Mouse (Mus musculus) C2C12 (cell line): ENCODE data around the gene Gm20403.

Experiments
- CEBPB ChIP-seq: IDR thresholded peaks from one replicate; pipeline ENCODE4 v1.6.1; 2011; ENCODE audit warnings: low read depth, mild to moderate bottlenecking, control low read depth, moderate library complexity
- CTCF ChIP-seq: IDR thresholded peaks from one replicate; pipeline ENCODE4 v1.5.1; 2011; ENCODE audit not compliant: control insufficient read depth, insufficient read depth, insufficient read length
- MAX ChIP-seq: IDR thresholded peaks from one replicate; pipeline ENCODE4 v1.6.1; 2011; ENCODE audit warnings: mild to moderate bottlenecking, control low read depth
- MYOG ChIP-seq: IDR thresholded peaks from one replicate; pipeline ENCODE4 v1.6.1; 2011; ENCODE audit not compliant: control insufficient read depth, insufficient read length; ENCODE audit errors: extremely low read depth

DNA sequence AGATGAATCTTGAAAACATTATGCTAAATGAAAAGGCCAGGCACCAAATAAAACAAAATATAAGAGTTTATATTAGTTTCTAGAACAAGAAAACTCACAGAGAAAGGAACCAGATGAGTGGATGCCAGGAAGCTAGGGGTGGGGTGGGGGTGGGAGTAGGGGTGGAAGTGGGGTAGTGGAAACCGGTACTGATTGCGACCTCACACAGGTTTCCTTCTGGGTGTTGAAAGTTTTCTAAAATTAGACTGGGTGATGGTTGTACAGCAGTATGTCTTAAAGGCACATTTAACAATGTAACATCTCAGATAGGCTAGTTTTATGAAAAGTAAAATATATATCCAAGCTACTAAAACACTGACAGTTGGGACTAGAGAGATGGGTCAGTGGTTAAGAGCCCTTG is 29.4 kb downstream of the Gm20403 start:
- no peak for TF ChIP-seq CTCF
- TF ChIP-seq MAX = no peak
- no peak for TF ChIP-seq CEBPB
- TF ChIP-seq MYOG = no peak
